Mouse (Mus musculus): ENCODE results near the gene Glp2r. TPM values are rescaled to one million over a fixed set of nuclear protein-coding genes. Genes with fewer than 3 reads are reported as not detected.

Glp2r gene
- total and polyA plus RNA-seq, 2 experiments, result under 0.01 TPM; not detected in 1

DNA sequence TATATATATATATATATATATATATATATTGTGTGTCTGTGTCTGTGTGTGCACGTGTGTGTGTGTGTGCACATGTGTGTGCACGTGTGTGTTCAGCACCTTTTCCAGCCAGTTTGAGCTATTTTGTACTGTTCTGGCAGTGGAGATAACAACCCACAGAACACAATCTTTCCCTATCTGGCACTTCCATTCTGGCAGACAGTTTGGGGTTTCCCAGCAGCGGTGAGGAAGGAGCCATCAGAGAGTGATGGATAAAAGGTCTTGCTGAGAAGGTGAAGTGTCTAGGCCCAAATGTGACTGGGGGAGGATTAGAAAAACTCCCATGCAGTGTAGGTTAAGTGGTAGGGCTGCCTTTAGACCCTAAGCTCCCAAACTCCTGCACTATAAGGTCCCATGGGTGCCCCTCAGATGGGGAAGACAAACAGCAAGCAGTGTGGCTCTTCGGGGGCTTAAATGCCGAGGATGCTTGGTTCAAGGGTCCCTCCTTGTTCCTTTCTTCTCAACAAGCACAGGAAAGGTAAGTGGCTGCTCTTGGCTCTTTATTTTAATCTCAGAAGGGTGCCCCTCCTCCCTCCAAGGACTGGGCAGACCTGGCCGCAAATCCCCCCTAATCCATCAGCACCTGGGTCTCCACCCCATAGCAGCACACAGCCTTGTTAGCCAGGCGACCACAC is 76.1 kb downstream of the Glp2r start, which contains the start of gene Rcvrn:
Rcvrn (plus strand) TSS at position 624 of the 674 bp plus-strand sequence.
- Histone ChIP-seq H3K36me3 (ENCODE audit: control insufficient read depth, insufficient read depth, low read length) (no peaks in the 10 kb centered on the region), H3K27ac (replicated peaks; ENCODE audit: insufficient read depth, low read depth, low read length) (no peak within 1 kb of the TSS), H3K79me2 (ENCODE audit: control insufficient read depth, insufficient read depth, low read length) (no peaks in the 10 kb centered on the region), H3K27me3 (ENCODE audit: control insufficient read depth, insufficient read depth, low read length) (no peaks in the 10 kb centered on the region), H3K9ac (ENCODE audit: low read depth, low read length) (no peak within 1 kb of the TSS), H3K4me3 (ENCODE audit: insufficient read depth, low read depth, low read length) (no peak within 1 kb of the TSS), H3K4me1 (ENCODE audit: control insufficient read depth, insufficient read depth, low read length) (no peaks in the 10 kb centered on the region)
- no peak for TF ChIP-seq CTCF (IDR thresholded peaks at IDR 0.05; ENCODE audit: low read depth, low read length)
- no peak for TF ChIP-seq POLR2A (IDR thresholded peaks at IDR 0.05; ENCODE audit: extremely low read depth, insufficient read depth, low read length)
- 78% methylated on average over 7 of the region's 7 CpGs for WGBS
- no peak for DNase-seq (ENCODE audit: extremely low read depth, low read depth, low spot score)

DNA sequence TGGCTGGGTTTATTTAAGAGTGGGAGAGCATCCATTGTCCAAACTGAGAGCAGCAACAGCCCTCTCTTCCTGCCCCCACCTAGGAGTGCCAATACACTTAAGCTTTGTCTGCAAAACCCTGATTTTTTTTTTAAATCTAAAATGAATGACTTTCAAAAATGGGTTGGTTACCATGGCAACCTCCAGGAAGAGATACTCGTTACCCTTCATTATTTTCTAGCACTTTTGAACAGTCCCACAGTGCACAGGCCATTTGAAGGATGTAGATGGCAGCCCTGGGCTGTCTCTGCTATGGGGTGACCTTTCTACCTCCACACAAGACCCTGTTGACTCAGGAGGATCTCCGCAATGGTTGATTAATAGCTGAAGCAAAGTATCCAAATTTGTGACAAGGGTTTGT is 84.8 kb downstream of the Glp2r start:
- WGBS, result 78% methylated on average over 2 of the region's 2 CpGs
- H3K27me3 ChIP-seq (ENCODE audit: control insufficient read depth, insufficient read depth, low read length), result no peaks in the 10 kb centered on the region
- no peak for TF ChIP-seq CTCF (IDR thresholded peaks at IDR 0.05; ENCODE audit: low read depth, low read length)
- TF ChIP-seq POLR2A (IDR thresholded peaks at IDR 0.05; ENCODE audit: extremely low read depth, insufficient read depth, low read length), result no peak
- H3K27ac ChIP-seq (replicated peaks; ENCODE audit: insufficient read depth, low read depth, low read length), result no peak overlapping the region
- H3K79me2 ChIP-seq (ENCODE audit: control insufficient read depth, insufficient read depth, low read length), result no peaks in the 10 kb centered on the region
- H3K4me1 ChIP-seq (ENCODE audit: control insufficient read depth, insufficient read depth, low read length), result no peaks in the 10 kb centered on the region
- no peak overlapping the region for H3K4me3 ChIP-seq (ENCODE audit: insufficient read depth, low read depth, low read length)
- H3K36me3 ChIP-seq (ENCODE audit: control insufficient read depth, insufficient read depth, low read length), result no peaks in the 10 kb centered on the region
- no peak for DNase-seq (ENCODE audit: extremely low read depth, low read depth, low spot score)
- no peak overlapping the region for H3K9ac ChIP-seq (ENCODE audit: low read depth, low read length)

DNA sequence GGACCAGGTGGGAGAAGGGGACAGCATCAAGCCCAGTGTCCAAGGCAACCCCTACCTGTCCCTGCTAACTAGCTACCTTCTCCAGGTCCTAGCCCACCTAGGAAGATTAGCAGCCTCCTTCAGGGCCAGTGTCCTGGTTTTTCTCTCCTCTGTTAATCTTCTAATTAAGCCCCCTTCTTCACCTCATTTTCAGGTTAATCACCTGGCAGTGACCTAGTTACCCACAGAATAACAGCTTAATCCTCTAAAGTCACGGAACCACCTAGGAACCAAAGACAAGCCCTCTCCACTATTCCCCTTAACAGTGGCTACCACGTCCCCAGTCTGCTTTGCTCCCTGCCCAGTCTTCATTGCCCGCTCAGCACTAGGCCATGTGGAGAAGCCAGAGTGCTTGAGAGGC is 89.1 kb downstream of the Glp2r start:
- no peaks in the 10 kb centered on the region for H3K27me3 ChIP-seq (ENCODE audit: control insufficient read depth, insufficient read depth, low read length)
- no peaks in the 10 kb centered on the region for H3K79me2 ChIP-seq (ENCODE audit: control insufficient read depth, insufficient read depth, low read length)
- TF ChIP-seq POLR2A (IDR thresholded peaks at IDR 0.05; ENCODE audit: extremely low read depth, insufficient read depth, low read length) (no peak), CTCF (IDR thresholded peaks at IDR 0.05; ENCODE audit: low read depth, low read length) (no peak)
- DNase-seq (ENCODE audit: extremely low read depth, low read depth, low spot score), result no peak
- no peaks in the 10 kb centered on the region for H3K36me3 ChIP-seq (ENCODE audit: control insufficient read depth, insufficient read depth, low read length)
- WGBS, result 94% methylated on average over 3 of the region's 3 CpGs
- no peaks in the 10 kb centered on the region for H3K4me1 ChIP-seq (ENCODE audit: control insufficient read depth, insufficient read depth, low read length)
- H3K27ac ChIP-seq (replicated peaks; ENCODE audit: insufficient read depth, low read depth, low read length), result no peak overlapping the region
- no peak overlapping the region for H3K4me3 ChIP-seq (ENCODE audit: insufficient read depth, low read depth, low read length)
- H3K9ac ChIP-seq (ENCODE audit: low read depth, low read length), result no peak overlapping the region

GRCm38 (mm10) chr11:67679930-67680329 is 91.0 kb downstream of the Glp2r start:
- H3K9ac ChIP-seq (ENCODE audit: low read depth, low read length), result no peak overlapping the region
- H3K36me3 ChIP-seq (ENCODE audit: control insufficient read depth, insufficient read depth, low read length), result no peaks in the 10 kb centered on the region
- H3K27me3 ChIP-seq (ENCODE audit: control insufficient read depth, insufficient read depth, low read length), result no peaks in the 10 kb centered on the region
- H3K4me3 ChIP-seq (ENCODE audit: insufficient read depth, low read depth, low read length), result no peak overlapping the region
- H3K4me1 ChIP-seq (ENCODE audit: control insufficient read depth, insufficient read depth, low read length), result no peaks in the 10 kb centered on the region
- H3K79me2 ChIP-seq (ENCODE audit: control insufficient read depth, insufficient read depth, low read length), result no peaks in the 10 kb centered on the region
- no peak for TF ChIP-seq CTCF (IDR thresholded peaks at IDR 0.05; ENCODE audit: low read depth, low read length)
- TF ChIP-seq POLR2A (IDR thresholded peaks at IDR 0.05; ENCODE audit: extremely low read depth, insufficient read depth, low read length), result no peak
- no peak for DNase-seq (ENCODE audit: extremely low read depth, low read depth, low spot score)
- H3K27ac ChIP-seq (replicated peaks; ENCODE audit: insufficient read depth, low read depth, low read length), result no peak overlapping the region
- 84% methylated on average over 2 of the region's 2 CpGs for WGBS

DNA sequence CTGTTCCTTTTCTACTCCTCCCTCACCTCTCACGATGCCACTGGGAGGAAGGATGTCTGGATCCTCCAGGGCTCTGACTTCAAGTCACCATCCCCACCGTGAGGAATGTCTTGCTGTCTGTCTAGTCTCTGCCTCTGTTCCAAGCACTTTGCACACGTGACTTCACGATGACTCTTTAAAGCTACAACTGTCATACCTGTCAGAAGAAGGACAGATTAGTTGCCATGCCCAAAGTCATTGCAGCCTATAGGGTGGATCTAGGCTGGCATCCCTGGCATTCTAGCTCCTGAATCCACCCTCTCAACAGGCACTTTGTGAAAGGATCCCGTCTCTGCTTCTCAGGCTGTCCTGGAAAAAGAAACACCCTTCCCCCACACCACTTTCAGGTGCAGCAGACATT is 91.7 kb downstream of the Glp2r start:
- Histone ChIP-seq H3K4me1 (ENCODE audit: control insufficient read depth, insufficient read depth, low read length) (no peaks in the 10 kb centered on the region), H3K79me2 (ENCODE audit: control insufficient read depth, insufficient read depth, low read length) (no peaks in the 10 kb centered on the region), H3K4me3 (ENCODE audit: insufficient read depth, low read depth, low read length) (no peak overlapping the region), H3K27ac (replicated peaks; ENCODE audit: insufficient read depth, low read depth, low read length) (no peak overlapping the region), H3K9ac (ENCODE audit: low read depth, low read length) (no peak overlapping the region), H3K27me3 (ENCODE audit: control insufficient read depth, insufficient read depth, low read length) (no peaks in the 10 kb centered on the region), H3K36me3 (ENCODE audit: control insufficient read depth, insufficient read depth, low read length) (no peaks in the 10 kb centered on the region)
- 80% methylated on average over 5 of the region's 5 CpGs for WGBS
- no peak for DNase-seq (ENCODE audit: extremely low read depth, low read depth, low spot score)
- no peak for TF ChIP-seq POLR2A (IDR thresholded peaks at IDR 0.05; ENCODE audit: extremely low read depth, insufficient read depth, low read length)
